Mouse (Mus musculus): ENCODE data around the gene Prmt1.

Prmt1 gene

DNA sequence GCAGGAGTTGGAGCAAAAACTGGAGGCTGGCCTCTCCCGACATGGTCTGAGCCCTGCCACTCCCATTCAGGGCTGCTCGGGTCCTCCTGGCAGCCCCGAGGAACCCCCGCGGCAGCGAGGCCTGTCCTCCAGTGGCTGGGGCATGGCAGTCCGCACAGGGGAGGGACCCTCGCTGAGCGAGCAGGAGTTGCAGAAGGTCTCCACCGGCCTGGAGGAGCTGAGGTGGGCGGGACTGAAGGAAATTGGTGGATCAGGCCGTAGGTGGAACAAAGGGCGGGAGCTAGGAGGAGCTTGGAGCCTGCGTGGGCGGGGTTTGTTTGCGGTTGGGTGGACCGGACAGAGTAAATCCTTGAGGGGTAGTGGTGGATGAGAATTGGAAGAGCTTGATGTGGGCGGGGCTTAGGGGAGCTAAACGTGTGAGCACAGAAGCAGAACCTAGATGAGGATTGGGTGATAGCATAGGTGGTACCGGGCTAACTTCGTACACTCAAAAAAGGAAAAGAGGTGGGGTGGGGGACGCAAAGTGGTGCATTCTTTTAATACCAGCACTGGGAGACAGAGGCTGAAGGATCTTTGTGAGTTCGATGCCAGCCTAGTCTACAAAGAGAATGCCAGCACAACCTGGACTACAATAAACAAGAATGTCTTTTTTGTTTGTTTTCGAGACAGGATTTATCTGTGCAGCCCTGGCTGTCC is 33.6 kb downstream of the Prmt1 start:
- peak; percentile 87 for DNase-seq (ENCODE audit: low read depth, low spot score)

DNA sequence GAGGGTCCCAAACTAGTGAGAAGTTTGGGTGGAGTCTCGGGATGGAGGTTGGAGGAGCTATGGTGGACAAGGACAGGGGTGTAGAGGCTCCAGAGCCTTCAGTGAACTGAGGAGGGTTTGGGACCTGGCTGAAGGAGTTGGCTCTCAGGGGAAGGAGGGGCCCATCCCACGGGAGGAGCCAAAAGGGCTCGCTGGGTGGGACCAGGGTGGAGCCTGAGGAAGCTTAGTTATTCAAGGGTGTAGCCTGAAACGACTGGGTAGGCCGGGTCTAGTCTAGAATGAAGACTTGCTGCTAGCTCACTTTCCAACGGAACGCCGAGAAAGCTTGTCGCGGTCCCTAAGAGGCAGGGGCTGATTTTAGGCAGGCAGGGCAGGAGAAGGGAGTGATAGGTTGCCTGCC is 34.4 kb downstream of the Prmt1 start:
- no peak for DNase-seq (ENCODE audit: low read depth, low spot score)

DNA sequence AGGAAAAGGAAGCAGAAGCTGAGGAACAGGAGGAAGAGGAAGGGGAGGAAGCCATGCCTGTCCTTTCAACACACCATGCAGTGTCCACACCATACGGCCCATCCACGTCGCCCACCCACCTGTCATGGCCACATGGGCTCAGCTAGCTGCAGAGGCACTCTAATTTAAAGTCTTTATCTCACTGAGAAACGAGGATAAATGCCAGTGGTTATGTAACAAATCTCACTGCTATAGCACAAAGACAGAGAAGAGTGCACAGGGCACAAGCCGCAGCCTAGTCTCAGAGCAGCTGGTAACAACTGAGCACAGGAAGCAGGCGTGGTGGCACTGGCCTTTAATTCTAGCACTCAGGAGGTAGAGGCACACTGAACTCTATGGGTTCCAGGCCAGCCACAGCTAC is 36.4 kb downstream of the Prmt1 start:
- DNase-seq (ENCODE audit: low read depth, low spot score), result no peak

DNA sequence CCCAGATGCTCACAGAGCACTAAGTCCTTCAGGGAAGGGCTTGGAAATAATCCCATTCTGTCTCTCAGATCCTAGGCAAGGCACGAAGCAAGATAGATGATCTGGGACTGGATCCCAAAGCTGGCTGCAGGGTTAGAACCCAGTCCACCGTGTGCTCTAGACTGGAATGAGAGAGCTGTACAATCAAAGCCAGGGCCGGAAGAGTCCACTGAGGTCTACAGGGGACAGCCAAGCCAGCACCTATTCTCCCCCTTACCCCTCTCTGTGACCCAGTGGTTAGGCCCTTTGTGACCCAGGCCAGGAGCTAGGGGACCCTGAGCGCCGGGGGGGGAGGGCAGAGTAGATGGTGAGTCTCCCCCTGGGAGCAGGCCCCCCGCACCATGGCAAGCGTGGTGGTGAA is 43.5 kb downstream of the Prmt1 start, which contains the start of gene Tsks:
Tsks (plus strand) TSS at position 301 of the 400 bp plus-strand sequence.
- no peak for DNase-seq (ENCODE audit: low read depth, low spot score)

DNA sequence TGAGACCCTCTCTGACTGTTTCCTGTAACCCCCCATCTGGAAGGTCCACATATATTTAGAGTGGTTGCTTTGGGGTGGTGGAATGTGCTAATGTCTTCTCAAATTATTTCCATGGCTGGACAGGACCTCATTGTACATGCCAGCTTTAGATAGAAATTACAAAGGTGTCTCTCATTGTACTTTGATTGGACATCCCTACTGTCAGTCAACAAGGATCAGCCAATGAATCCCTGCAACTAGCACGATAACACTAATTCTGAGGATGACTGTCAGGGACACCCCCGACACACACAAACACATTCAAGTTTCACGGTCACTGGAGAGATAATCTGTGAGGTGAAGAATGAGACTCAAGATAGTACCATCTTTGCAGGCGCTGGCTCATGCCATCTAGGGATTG is 47.7 kb downstream of the Prmt1 start:
- DNase-seq (ENCODE audit: low read depth, low spot score), result no peak

DNA sequence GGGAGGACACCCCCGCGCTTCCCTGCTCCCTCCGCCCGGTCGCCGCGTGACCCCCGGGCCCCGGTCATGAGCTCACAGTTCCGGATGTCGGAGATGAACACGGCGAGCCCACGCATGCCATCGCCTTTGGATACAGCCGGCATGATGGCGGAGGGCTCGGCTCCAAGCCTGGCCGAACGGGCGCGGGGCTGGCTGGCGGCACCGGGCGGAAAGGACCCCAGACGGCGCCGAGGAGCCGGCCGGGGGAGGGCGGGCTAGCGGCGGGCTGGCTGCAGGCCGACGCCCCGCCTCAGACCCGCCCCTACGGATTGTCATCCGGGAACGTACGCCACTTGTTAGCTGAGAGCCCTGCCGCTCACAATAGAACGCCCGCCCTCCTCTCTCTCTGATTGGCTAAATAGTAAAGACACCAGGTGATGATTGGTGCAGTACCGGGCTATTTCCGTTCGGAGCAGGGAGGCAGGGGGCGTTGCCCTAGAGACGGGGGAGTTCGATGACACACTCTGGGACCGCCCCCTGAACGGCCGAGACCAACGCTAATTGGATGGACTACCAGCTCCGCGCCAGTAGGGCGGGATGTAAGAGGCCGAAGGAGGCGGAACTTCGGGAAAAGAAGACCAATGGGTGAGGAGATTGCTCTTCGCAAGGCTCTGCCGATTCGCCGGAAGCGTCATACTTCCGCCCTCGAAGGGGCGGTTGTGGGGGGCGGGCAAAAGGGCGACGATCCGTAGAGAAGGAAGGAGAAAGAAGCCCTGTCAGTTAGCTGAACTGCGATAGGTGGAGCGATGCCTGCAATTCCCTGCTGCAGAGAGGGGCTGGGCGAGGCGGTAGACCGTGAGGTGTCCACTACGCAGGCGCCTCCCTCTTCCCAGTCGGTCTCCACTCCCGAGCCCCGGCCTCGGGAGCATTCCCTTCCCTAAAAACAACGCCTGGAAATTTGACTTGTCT is 56.9 kb downstream of the Prmt1 start, which contains the start of gene Ap2a1:
Ap2a1 (minus strand) TSS at position 293 of the 948 bp plus-strand sequence.
- peak; percentile 99 for DNase-seq (ENCODE audit: low read depth, low spot score)

DNA sequence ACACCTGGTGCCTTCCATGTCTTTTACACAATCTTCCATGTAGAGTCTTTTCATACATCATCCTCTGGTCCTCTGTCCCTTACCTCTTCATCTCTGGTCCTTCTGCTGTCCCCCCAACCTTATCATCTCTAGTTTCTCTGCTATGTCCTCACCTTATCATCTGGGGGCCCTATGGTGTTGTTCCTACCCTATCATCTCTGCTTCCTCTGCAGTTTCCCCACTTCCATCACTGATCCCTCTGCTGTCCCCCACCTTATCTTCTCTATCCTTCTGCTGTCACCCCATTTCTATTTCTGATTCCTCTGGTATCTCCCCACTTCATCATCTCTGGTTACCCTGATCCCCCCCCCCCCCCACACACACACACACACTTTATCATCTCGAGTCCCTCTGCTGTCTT is 57.8 kb downstream of the Prmt1 start:
- DNase-seq (ENCODE audit: low read depth, low spot score), result no peak
